Mouse (Mus musculus) left cerebral cortex, adult 2 months (tissue): ENCODE measurements around the gene Rab11fip3. TPM values are rescaled to one million over a fixed set of nuclear protein-coding genes. Genes with fewer than 3 reads are reported as not detected.

Experiments used
- DNase-seq, 2 experiments: peaks; one replicate each; pipeline ENCODE4 v3.0.0; 2021 to 2022; ENCODE audit warnings: low spot score in 2 of 2, mixed read lengths in 1 of 2; ENCODE audit errors: extremely low spot score in 1 of 2
- H3K27ac ChIP-seq: fragments of 200-600 bp; 2 replicates; pipeline ENCODE4 v1.8.1; 2022
- H3K4me3 ChIP-seq: fragments of 200-600 bp; 2 replicates; pipeline ENCODE4 v1.8.1; 2022
- CTCF ChIP-seq: fragments of 200-600 bp; IDR thresholded peaks from 2 replicates; pipeline ENCODE4 v1.8.1; 2022; ENCODE audit warnings: antibody characterized with exemption, mild to moderate bottlenecking, moderate library complexity
- intact Hi-C: fragments of 180-260 bp; cut with DNase I; formaldehyde crosslinking; loops from one replicate; pipeline ENCODE4 v1.15.1; 2025
- total RNA-seq, 2 experiments: library from RNA; stranded (reverse); gene quantifications; 2 replicates each; pipeline ENCODE4 v1.2.3; 2021

The Rab11fip3 gene
- total RNA-seq, 2 experiments from 2014 or later, result 114 to 119 TPM

DNA sequence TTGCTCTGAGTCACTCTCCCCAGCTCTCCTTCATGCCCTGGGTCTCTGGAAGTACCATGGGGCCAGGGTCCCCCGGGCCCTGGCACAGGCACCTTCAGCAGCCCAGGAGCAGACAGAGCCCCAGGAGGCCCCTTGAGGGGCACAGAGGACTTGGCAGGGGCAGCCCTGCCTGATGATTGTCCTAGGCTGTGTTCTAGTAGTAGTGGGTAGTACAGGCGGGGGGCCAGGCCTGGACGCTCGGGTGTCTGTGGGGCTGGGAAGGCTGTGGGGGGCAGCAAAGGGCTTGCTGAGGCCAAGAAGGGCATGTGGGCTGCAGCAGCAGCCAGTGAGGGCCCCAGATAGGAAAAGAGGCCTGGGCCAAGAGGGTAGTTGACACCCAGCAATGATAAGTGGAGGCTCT, 121.8 kb downstream of the Rab11fip3 start:
- H3K4me3 ChIP-seq, result no peak overlapping the region
- H3K27ac ChIP-seq, result no peak overlapping the region
- intact Hi-C loops, result no loop called here
- no peak for TF ChIP-seq CTCF
- DNase-seq, result no peak

DNA sequence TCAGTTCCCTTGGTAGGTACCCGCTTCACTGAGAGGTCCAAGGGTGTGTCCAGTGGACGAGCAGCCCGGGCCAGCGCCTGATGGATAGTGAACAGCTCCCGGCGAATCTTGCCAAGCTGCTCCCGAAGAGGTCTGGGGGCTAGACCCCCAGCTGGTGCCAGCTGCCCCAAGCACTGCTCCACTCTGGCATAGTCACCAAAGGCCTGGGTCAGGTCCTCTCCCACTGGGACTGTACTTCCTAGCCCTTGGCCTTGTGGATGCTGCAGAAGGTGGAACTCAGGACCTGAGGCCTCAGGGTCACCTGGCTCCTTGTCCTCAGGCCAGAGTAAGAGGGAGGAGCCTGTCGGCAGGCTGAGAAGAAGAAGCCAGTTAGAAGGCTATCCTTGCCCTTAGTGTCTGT, 122.5 kb downstream of the Rab11fip3 start:
- Histone ChIP-seq H3K4me3 (no peak overlapping the region), H3K27ac (no peak overlapping the region)
- intact Hi-C loops, result no loop called here
- DNase-seq, result no peak
- TF ChIP-seq CTCF, result no peak

DNA sequence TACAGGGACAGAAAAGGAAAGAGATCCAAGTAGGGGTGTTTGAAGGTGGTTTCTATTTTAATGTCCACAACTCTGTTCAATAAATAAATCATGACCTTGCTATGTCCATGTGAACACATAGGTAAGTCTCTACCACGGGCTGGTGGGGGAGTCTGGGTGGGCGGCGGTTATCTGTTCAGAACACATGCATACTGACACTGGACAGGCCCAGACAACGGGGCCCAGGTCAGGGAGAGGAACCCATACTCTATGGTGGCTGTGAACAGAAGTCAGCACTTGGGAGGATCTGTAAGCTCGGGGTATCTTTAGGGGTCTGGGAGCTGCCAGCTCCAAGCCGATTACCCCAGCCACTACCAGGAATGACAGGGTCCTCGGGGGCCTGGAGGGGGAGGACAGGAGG, 123.0 kb downstream of the Rab11fip3 start:
- Histone ChIP-seq H3K4me3 (no peak overlapping the region), H3K27ac (no peak overlapping the region)
- no peak for DNase-seq
- TF ChIP-seq CTCF, result no peak
- intact Hi-C loops, result no loop called here

DNA sequence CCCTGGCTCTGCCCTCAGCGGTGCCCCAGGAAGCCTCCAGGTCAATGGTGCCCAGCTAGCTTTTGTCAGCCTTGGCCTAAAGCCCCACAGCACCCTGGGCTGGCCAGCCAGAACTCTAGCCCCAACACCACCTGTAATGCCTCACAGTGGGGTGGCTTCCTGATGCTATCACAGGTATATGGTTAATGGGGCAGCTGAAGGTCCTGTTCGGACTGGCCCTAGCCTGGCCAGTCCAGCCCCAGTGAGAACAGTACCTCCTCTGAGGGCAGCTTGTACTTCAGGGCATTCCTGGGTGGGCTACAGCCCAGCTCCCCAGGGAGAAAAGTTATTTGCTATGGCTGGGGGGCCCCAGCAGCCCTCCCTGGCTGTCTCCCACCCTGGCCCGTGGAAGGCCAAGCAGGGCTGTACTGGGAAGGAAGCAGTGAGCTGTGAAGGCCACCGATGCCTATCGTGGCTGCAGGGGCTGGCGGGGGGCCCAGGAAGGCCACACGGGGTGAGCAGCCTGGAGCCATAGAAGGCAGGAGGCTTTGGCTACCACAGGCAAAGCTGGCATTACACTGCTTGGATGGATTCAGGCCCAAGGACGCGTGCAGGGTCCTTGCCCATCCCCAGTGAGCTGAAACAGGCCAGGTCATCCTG, 123.7 kb downstream of the Rab11fip3 start:
- Histone ChIP-seq H3K4me3 (no peak overlapping the region), H3K27ac (no peak overlapping the region)
- no peak for DNase-seq
- TF ChIP-seq CTCF, result no peak
- intact Hi-C loops, result no loop called here

DNA sequence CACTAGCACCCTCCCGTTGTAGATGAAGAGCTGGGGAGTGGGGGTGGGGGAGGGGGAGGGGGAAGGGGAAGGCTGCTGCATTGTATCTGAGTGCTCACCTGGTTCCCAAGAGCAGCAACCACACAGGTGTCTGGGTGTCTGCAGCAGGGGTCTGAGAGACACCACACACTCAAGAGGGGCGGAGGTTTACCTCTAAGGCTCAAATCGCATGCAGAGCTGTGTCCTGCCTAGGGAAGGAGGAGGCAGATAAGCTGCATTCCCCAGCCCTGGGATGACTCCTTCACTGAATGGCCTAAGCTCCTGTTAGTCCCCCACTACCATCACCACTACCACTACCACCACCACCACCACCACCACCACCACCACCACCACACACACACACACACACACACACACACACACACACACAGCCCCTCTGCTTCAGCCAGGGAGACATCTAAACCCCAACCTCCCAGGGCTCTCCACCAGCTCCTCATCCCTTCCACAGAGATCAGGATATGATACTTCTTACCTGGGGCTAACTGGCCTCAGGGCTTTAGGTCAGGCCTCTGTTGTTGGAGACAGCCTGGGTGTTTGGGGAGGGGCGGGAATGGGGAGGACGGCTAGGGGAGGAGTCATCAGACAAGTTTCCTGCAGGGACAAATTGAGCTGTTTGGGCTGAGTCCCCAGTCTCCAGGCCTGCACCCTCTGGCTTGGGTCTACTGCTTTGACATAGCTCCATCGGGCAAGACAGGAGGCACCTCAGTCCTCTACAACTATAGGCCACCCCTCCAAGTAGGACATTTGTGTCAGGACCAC, 124.8 kb downstream of the Rab11fip3 start, which contains the start of the genes Pigq and Nhlrc4:
Pigq (minus strand) TSS at position 571 of the 798 bp plus-strand sequence.
Nhlrc4 (minus strand) TSS at position 596 of the 798 bp plus-strand sequence.
- intact Hi-C loops, result loop anchor here (5.0 kb wide), 1 partner anchor 47 kb away; no protein-coding TSS in a partner anchor
- no peak for DNase-seq
- no peak within 1 kb of the TSS for H3K27ac ChIP-seq
- H3K4me3 ChIP-seq, result no peak within 1 kb of the TSS
- no peak for TF ChIP-seq CTCF

DNA sequence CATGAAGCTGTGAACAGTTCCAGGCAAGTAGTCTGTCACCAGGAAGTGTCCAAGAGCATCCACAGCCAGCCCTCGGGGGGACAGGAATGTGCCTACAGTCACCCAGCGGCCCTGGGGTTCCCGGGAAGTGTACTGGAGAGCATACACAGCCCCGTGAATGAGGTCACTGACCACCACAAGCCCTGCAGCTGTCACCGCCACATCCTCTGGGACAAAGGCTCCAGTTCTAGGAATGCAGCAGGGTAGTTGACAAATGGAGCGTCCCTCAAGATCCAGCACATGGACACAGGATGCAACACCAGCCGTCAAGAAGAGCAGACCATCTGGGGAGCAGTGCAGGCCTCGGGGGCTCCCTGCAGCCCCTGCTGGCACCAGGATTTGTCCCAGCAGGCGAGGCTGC, 125.6 kb downstream of the Rab11fip3 start:
- intact Hi-C loops, result loop anchor here (2.0 to 5.0 kb wide), 2 partner anchors 41 to 46 kb away; partner anchors contain the start of gene Capn15
- DNase-seq, result no peak
- H3K4me3 ChIP-seq, result no peak overlapping the region
- TF ChIP-seq CTCF, result no peak
- H3K27ac ChIP-seq, result no peak overlapping the region

DNA sequence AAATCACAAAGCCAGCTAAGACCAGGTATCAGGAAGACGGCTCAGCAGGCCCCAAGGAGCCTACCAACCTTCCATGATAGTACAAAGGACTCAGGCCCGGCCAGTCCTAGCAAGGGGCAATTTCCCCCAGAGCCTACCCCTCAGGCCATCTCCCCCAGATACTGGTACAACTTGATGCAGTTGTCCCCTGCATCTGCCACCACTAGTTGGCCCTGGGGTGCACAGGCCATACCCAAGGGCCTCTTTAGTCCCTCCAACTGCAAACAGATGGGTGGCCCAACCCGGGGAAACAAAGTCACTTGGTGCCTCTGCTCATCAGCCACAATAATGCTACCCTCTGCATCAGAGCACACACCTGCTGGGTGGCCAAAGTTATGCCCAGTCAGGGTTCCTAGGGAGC, 126.1 kb downstream of the Rab11fip3 start:
- Histone ChIP-seq H3K27ac (no peak overlapping the region), H3K4me3 (no peak overlapping the region)
- no peak for DNase-seq
- TF ChIP-seq CTCF, result no peak
- intact Hi-C loops, result loop anchor here (2.0 to 5.0 kb wide), 2 partner anchors 42 to 46 kb away; partner anchors contain the start of gene Capn15

DNA sequence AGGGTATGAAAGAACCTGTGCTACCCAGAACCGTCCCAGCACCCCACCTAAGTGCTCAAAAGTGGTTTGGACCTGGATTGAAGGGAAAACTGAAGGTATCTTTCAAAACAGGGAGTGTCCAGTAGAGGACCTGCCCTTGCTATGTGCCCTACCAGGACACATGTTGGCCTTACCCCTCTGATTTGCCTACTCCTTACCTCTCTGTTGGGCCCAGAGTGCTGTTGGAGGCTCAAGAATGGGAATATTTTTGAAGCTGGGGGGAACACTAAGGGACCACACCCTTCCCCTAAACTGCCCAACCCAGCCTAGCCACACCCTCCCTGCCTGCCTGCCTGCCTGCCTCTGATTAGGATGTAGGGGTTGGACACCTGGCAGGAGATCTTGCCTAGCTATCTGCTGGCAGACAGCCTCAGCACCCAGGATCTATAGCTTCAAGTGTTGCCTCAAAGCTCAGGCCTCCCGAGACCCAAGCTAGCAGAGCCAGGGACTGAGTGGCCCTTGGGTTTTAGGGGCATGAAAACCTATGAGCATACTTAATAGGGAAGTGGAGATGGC, 126.7 kb downstream of the Rab11fip3 start:
- TF ChIP-seq CTCF, result no peak
- no peak for DNase-seq
- Histone ChIP-seq H3K27ac (no peak overlapping the region), H3K4me3 (no peak overlapping the region)
- intact Hi-C loops, result loop anchor here (2.0 to 5.0 kb wide), 2 partner anchors 42 to 45 kb away; partner anchors contain the start of gene Capn15

DNA sequence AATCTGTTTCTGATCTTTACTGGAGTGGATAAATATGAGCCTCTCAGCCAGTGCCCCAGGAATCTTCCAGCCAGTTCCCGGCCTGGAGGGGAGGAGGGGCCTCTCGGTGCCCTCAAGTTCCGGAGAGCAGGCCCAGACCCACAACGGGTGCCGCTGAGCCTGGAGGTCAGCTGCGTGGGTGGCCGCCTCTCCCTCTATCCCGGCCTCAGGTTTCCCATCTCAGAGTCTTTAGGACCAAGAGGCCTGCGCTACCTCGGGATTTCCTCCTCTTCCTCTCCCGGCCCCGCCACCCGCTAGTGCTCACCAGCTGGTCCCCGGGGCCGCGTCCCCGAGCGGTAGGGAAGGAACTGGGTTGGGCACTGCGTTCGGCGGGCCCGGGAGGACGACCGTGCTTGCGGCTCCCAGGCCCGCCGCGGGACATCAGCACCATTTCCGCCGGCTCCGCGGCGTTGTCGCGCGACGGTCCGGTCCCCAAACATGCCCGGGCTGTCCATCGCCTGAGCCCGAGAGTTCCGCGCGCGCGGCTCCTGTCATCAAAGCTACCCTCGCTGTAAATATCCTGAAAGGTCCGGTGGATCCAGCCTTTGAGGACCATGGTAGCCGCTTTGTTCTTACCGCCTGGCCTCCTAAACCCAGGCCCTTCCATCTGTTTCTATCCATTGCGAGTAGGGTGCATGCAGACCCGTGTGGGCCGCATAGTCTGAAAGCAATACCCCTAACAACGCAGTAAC, 127.7 kb downstream of the Rab11fip3 start:
- peak overlapping the region; percentile 67 for H3K4me3 ChIP-seq
- peak; percentile 75 to 82 for DNase-seq
- intact Hi-C loops, result loop anchor here (2.0 to 5.0 kb wide), 2 partner anchors 43 to 44 kb away; partner anchors contain the start of gene Capn15
- H3K27ac ChIP-seq, result peak overlapping the region; percentile 92
- TF ChIP-seq CTCF, result no peak

Other genes starting within 250 kb of the Rab11fip3 start
- 10 to 100 TPM; 26.8 to 30.9 TPM for gene Wdr24, start 245.9 kb downstream of the Rab11fip3 start, total RNA-seq
- gene Jmjd8, start 240.7 kb downstream of the Rab11fip3 start, total RNA-seq, result 10 to 100 TPM; 55.1 to 55.6 TPM
- 100 to 1,000 TPM; 162 to 171 TPM for gene Stub1, start 236.2 kb downstream of the Rab11fip3 start, total RNA-seq
- gene Rhbdl1, start 232.3 kb downstream of the Rab11fip3 start, total RNA-seq, result 10 to 100 TPM; 36.3 to 39.6 TPM
- gene Gm20683, start 227.8 kb downstream of the Rab11fip3 start, total RNA-seq, result 10 to 100 TPM; 23.0 to 25.1 TPM
- gene Rhot2, start 224.7 kb downstream of the Rab11fip3 start, total RNA-seq, result 100 to 1,000 TPM; 103 to 105 TPM
- 10 to 100 TPM; 34.9 to 36.8 TPM for gene Wdr90, start 208.1 kb downstream of the Rab11fip3 start, total RNA-seq
- 10 to 100 TPM; 17.8 to 25.7 TPM for gene Mcrip2, start 200.8 kb downstream of the Rab11fip3 start, total RNA-seq
- 10 to 100 TPM; 37.8 to 38.1 TPM for gene Mettl26, start 194.5 kb downstream of the Rab11fip3 start, total RNA-seq
- gene Wfikkn1, start 188.7 kb downstream of the Rab11fip3 start, total RNA-seq, result 1 to 10 TPM; 1.7 TPM
- gene Rab40c, start 149.8 kb downstream of the Rab11fip3 start, total RNA-seq, result 10 to 100 TPM; 46.4 to 47.2 TPM
- gene Pigq, start 124.6 kb downstream of the Rab11fip3 start, total RNA-seq, result 100 to 1,000 TPM in 1 of 2 experiments, 10 to 100 TPM in 1; 96.5 to 118 TPM
- under 1 TPM; 0.20 to 0.87 TPM for gene Nhlrc4, start 124.6 kb downstream of the Rab11fip3 start, total RNA-seq
- gene A930017K11Rik, start 117.0 kb downstream of the Rab11fip3 start, total RNA-seq, result under 1 TPM; 0.26 to 0.27 TPM
- 10 to 100 TPM; 53.9 to 59.3 TPM for gene Capn15, start 83.8 kb downstream of the Rab11fip3 start, total RNA-seq
- 10 to 100 TPM; 28.5 to 31.5 TPM for gene Decr2, start 20.8 kb upstream of the Rab11fip3 start, total RNA-seq
- 1 to 10 TPM; 3.6 to 4.2 TPM for gene Nme4, start 26.0 kb upstream of the Rab11fip3 start, total RNA-seq
- gene Tmem8, start 43.7 kb upstream of the Rab11fip3 start, total RNA-seq, result 10 to 100 TPM; 14.3 to 14.7 TPM
- gene Mrpl28, start 53.9 kb upstream of the Rab11fip3 start, total RNA-seq, result 10 to 100 TPM; 67.8 to 68.0 TPM
- 10 to 100 TPM; 25.9 to 29.7 TPM for gene Axin1, start 69.1 kb upstream of the Rab11fip3 start, total RNA-seq
- 1 to 10 TPM in 1 of 2 experiments, under 1 TPM in 1; 0.59 to 1.0 TPM for gene Pdia2, start 129.5 kb upstream of the Rab11fip3 start, total RNA-seq
- 10 to 100 TPM; 41.9 to 52.7 TPM for gene Rgs11, start 133.4 kb upstream of the Rab11fip3 start, total RNA-seq
- 10 to 100 TPM; 94.3 to 95.0 TPM for gene Arhgdig, start 138.2 kb upstream of the Rab11fip3 start, total RNA-seq
- gene Fam234a, start 174.7 kb upstream of the Rab11fip3 start, total RNA-seq, result 10 to 100 TPM; 18.9 to 19.2 TPM
- 10 to 100 TPM; 80.4 to 82.2 TPM for gene Luc7l, start 183.3 kb upstream of the Rab11fip3 start, total RNA-seq